ENCODE assay signal across 9 mouse cellular contexts in the genomic region with DNA sequence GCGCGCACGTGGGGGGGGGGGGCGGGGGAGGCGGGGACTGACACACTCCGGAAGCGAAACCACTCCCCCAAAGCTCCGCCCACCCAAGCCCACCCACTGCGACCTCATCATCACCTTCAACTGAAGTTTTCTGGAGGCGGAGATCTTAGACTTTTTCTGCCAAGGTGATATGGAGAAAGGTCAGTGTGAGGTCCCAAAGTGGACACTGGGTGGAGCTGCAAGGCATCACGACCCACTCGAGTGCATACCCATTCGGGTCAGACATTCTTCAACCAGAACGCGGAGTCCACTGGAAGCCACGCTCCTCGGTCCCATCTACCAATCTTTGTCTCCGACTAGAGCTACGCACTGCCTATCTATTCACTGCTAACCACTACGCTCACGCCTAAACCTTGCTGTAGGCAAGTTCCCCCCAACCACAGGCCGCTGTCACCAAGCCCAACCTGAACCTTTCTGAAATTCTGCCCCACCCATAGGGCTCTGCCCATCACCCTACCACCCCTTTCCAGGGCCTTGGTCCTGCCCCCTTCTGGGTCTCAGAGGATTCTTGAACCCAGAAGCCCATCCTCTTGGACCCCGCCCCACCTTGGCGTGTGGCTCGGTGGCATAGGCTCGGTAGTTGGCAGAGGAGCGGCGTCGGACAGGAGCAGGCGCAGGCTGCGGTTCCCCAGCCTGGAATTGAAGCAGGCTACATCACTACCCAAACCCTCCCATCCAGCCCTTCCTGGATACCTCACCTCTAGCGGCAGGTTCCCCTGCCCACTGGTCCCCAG. TPM values are rescaled to one million over a fixed set of nuclear protein-coding genes. Genes with fewer than 3 reads are reported as not detected.
DNase-seq lines count a peak whose midpoint lies in the region; ATAC-seq and TF ChIP-seq lines count a peak whose summit lies in the region.
"Had no signal": no experiment of that assay in that cellular context is flagged by ENCODE, and none has a peak within 500 bp of the region (broad histone marks: within the 10 kb centered on the region; RNA-seq: fewer than 3 reads in every experiment).

No protein-coding gene starts in this region.

- H3K4me3 ChIP-seq in lung, postnatal 0 days (ENCODE audit: low read depth, low read length) = no peak overlapping the region
- H3K4me3 ChIP-seq in heart, embryonic 15.5 days = peak overlapping the region; percentile 58
- no peak overlapping the region for H3K4me3 ChIP-seq in liver, embryonic 16.5 days (ENCODE audit: low read depth, low read length)

- no peak overlapping the region for H3K9ac ChIP-seq in lung, postnatal 0 days (replicated peaks; ENCODE audit: low read depth)
- H3K9ac ChIP-seq in heart, embryonic 15.5 days = peak overlapping the region; percentile 72
- no peak overlapping the region for H3K9ac ChIP-seq in liver, embryonic 16.5 days (ENCODE audit: low read depth, low read length)

- no peak for TF ChIP-seq EP300 in lung, postnatal 0 days (IDR thresholded peaks at IDR 0.05)

- no peak for DNase-seq in lung, postnatal 0 days (ENCODE audit: low spot score)
- DNase-seq in lung, postnatal 4 days = no peak
- peak; percentile 78 for DNase-seq in thymus, postnatal 4 days
- no peak for DNase-seq in c-Kit-positive CD71-positive TER-119-positive erythroid progenitor cells, embryonic 14.5 days (ENCODE audit: low spot score)
- no peak for DNase-seq in cerebellum, postnatal 14 days
- DNase-seq in Muller cell, postnatal 12 days (ENCODE audit: inconsistent ontology term) = no peak
- DNase-seq: kidney, adult 2 months had no signal

- peak overlapping the region; percentile 36 for H3K4me2 ChIP-seq in lung, postnatal 0 days (replicated peaks; ENCODE audit: low read depth, low read length)
- peak overlapping the region; percentile 70 for H3K4me2 ChIP-seq in heart, embryonic 15.5 days
- peak overlapping the region; percentile 28; the same call in 1 of the 2 replicates for H3K4me2 ChIP-seq in liver, embryonic 16.5 days (ENCODE audit: low read depth, low read length)

- H3K9me3 ChIP-seq in lung, postnatal 0 days (ENCODE audit: low read length) = no peaks in the 10 kb centered on the region
- no peaks in the 10 kb centered on the region for H3K9me3 ChIP-seq in heart, embryonic 15.5 days (replicated peaks)
- H3K9me3 ChIP-seq in liver, embryonic 16.5 days (replicated peaks; ENCODE audit: control insufficient read depth, low read length) = no peaks in the 10 kb centered on the region

- no peaks in the 10 kb centered on the region for H3K27me3 ChIP-seq in lung, postnatal 0 days (replicated peaks; ENCODE audit: insufficient read depth, low read length)
- no peaks in the 10 kb centered on the region for H3K27me3 ChIP-seq in heart, embryonic 15.5 days
- peaks cover 10% of the 10 kb centered on the region for H3K27me3 ChIP-seq in liver, embryonic 16.5 days (ENCODE audit: control insufficient read depth, insufficient read depth, low read depth, low read length)

- no peaks in the 10 kb centered on the region for H3K36me3 ChIP-seq in lung, postnatal 0 days (ENCODE audit: insufficient read depth, low read length)
- H3K36me3 ChIP-seq in heart, embryonic 15.5 days = peaks cover 9% of the 10 kb centered on the region; the same call in 1 of the 2 replicates
- no peaks in the 10 kb centered on the region for H3K36me3 ChIP-seq in liver, embryonic 16.5 days (ENCODE audit: control insufficient read depth, insufficient read depth)

- H3K27ac ChIP-seq in lung, postnatal 0 days (ENCODE audit: low read length) = no peak overlapping the region
- H3K27ac ChIP-seq in heart, embryonic 15.5 days = peak overlapping the region; percentile 97
- H3K27ac ChIP-seq in liver, embryonic 16.5 days (ENCODE audit: low read length) = no peak overlapping the region

- TF ChIP-seq CTCF in lung, postnatal 0 days (IDR thresholded peaks at IDR 0.05) = peak; percentile 46

- H3K4me1 ChIP-seq in lung, postnatal 0 days (ENCODE audit: insufficient read depth, low read depth, low read length) = no peaks in the 10 kb centered on the region
- H3K4me1 ChIP-seq in heart, embryonic 15.5 days (replicated peaks) = peaks cover 42% of the 10 kb centered on the region
- no peaks in the 10 kb centered on the region; the same call in none of the 2 replicates for H3K4me1 ChIP-seq in liver, embryonic 16.5 days (ENCODE audit: control insufficient read depth, low read depth, low read length)

- WGBS in lung, postnatal 0 days = 32% methylated on average over 31 of the region's 32 CpGs
- 17% methylated on average over 32 of the region's 32 CpGs for WGBS in heart, embryonic 15.5 days
- WGBS in liver, embryonic 16.5 days (ENCODE audit: insufficient replicate concordance) = 30% methylated on average over 29 of the region's 32 CpGs

- peak; percentile 27; the same call in 1 of the 2 replicates for ATAC-seq in lung, postnatal 0 days
- ATAC-seq in heart, embryonic 15.5 days (replicated peaks; ENCODE audit: insufficient number of reproducible peaks, insufficient read depth, low FRiP score, low read depth) = peak; percentile 13; the same call in 1 of the 2 replicates
- ATAC-seq in liver, embryonic 16.5 days (ENCODE audit: low read depth) = no peak

RNA-seq across cellular contexts. Expression of gene Tnni3, which starts 2.6 kb away (rescaled TPM):
- polyA plus RNA-seq in lung, postnatal 0 days (2015; fragmentation: Nextera tagmentation; extraction: Ambion mirVana) = 81.3 and 95.6 TPM in 2 replicates
- polyA plus RNA-seq in heart, embryonic 15.5 days (2015; fragmentation: Nextera tagmentation; extraction: Ambion mirVana) = 2,753 and 3,427 TPM in 2 replicates
- polyA plus RNA-seq in liver, embryonic 16.5 days (2015; fragmentation: Nextera tagmentation; extraction: Ambion mirVana) = 0.32 and 0.40 TPM in 2 replicates

RNA-seq across cellular contexts. Expression of gene Tnnt1, which starts 5.2 kb away (rescaled TPM):
- polyA plus RNA-seq in lung, postnatal 0 days (2015; fragmentation: Nextera tagmentation; extraction: Ambion mirVana) = 14.0 and 17.8 TPM in 2 replicates
- polyA plus RNA-seq in heart, embryonic 15.5 days (2015; fragmentation: Nextera tagmentation; extraction: Ambion mirVana) = 255 and 278 TPM in 2 replicates
- 9.3 and 15.2 TPM in 2 replicates for polyA plus RNA-seq in liver, embryonic 16.5 days (2015; fragmentation: Nextera tagmentation; extraction: Ambion mirVana)

RNA-seq across cellular contexts. Expression of gene Dnaaf3, which starts 10.8 kb away (rescaled TPM):
- polyA plus RNA-seq in lung, postnatal 0 days (2015; fragmentation: Nextera tagmentation; extraction: Ambion mirVana) = 3.3 and 3.4 TPM in 2 replicates
- polyA plus RNA-seq in heart, embryonic 15.5 days (2015; fragmentation: Nextera tagmentation; extraction: Ambion mirVana) = 0.96 and 1.2 TPM in 2 replicates
- polyA plus RNA-seq in liver, embryonic 16.5 days (2015; fragmentation: Nextera tagmentation; extraction: Ambion mirVana) = 0.16 and 0.19 TPM in 2 replicates

RNA-seq across cellular contexts. Expression of gene Ppp1r12c, which starts 19.9 kb away (rescaled TPM):
- polyA plus RNA-seq in lung, postnatal 0 days (2015; fragmentation: Nextera tagmentation; extraction: Ambion mirVana) = 52.6 and 55.4 TPM in 2 replicates
- polyA plus RNA-seq in heart, embryonic 15.5 days (2015; fragmentation: Nextera tagmentation; extraction: Ambion mirVana) = 32.5 and 43.7 TPM in 2 replicates
- polyA plus RNA-seq in liver, embryonic 16.5 days (2015; fragmentation: Nextera tagmentation; extraction: Ambion mirVana) = 6.9 and 8.0 TPM in 2 replicates

RNA-seq across cellular contexts. Expression of gene Syt5, which starts 25.9 kb away (rescaled TPM):
- 7.1 and 8.1 TPM in 2 replicates for polyA plus RNA-seq in lung, postnatal 0 days (2015; fragmentation: Nextera tagmentation; extraction: Ambion mirVana)
- polyA plus RNA-seq in heart, embryonic 15.5 days (2015; fragmentation: Nextera tagmentation; extraction: Ambion mirVana) = 1.3 and 2.0 TPM in 2 replicates
- polyA plus RNA-seq in liver, embryonic 16.5 days (2015; fragmentation: Nextera tagmentation; extraction: Ambion mirVana) = 0.48 and 0.52 TPM in 2 replicates

Comparison
In these comparisons a context has a peak if more than half of its experiments do, and no peak if none do; other contexts are left out.
1. RNA of gene Tnni3, which starts 2.6 kb away (polyA plus RNA-seq): 2,753 to 3,427 TPM in heart, embryonic 15.5 days and 81.3 to 95.6 TPM in lung, postnatal 0 days; 0.32 to 0.40 TPM in liver, embryonic 16.5 days; every median in the first group is over 10 times any median in the second.
2. RNA of gene Tnnt1, which starts 5.2 kb away (polyA plus RNA-seq): 255 to 278 TPM in heart, embryonic 15.5 days; 9.3 to 15.2 TPM in liver, embryonic 16.5 days and 14.0 to 17.8 TPM in lung, postnatal 0 days; every median in the first group is over 10 times any median in the second.
3. Peak in every context shown above with its lines, with median percentiles within 50 percentile points of each other: H3K4me2 ChIP-seq.